Mouse (Mus musculus): ENCODE data around the gene Rab3b.

DNA sequence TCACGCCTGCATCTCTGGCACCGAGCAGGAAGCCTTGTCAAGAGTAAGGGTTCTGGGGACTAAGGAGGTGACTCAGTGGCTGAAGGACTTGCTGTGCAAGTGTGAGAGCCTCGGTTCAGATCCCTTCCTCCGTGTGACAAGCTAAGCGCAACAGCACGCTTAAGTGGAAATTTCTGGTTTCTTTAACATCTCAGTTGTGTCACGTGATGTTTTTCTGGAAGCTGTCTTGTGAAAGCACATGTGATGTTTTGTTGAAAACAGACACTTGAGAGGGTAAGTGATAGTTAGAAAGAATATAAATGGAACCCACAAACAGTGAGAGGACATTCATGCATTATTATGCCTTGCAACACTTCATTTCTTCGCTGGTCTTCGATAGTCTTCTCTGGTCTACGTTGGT, 25.9 kb downstream of the Rab3b start:
- TF ChIP-seq CTCF (IDR thresholded peaks at IDR 0.05) (no peak), EP300 (IDR thresholded peaks at IDR 0.05) (no peak)
